Mouse (Mus musculus): ENCODE results near the gene Exd2.

Gene Exd2

GRCm38 (mm10) chr12:80549646-80550045, 86.8 kb downstream of the Exd2 start:
- DNase-seq (ENCODE audit: low read depth, low spot score), result peak; percentile 40
